Mouse (Mus musculus) erythroblast, adult 5-6 weeks (primary cell): Measurements from ENCODE around the gene Apex1. TPM values are rescaled to one million over a fixed set of nuclear protein-coding genes. Genes with fewer than 3 reads are reported as not detected.
A peak's percentile ranks its signal among the peaks of the same experiment; 100 is the strongest.
"Not testable (repeated sequence)": the region's sequence is repeated elsewhere in the genome, so short reads cannot be mapped to it uniquely, and the experiment has no call there.

Source experiments
- ATAC-seq: replicated peaks from 2 replicates; pipeline ENCODE4 v1.8.0; 2016; ENCODE audit warnings: moderate number of reproducible peaks, mild to moderate bottlenecking, moderate TSS enrichment, inconsistent platforms; ENCODE audit not compliant: poor library complexity, low FRiP score, severe bottlenecking
- total RNA-seq, 2 experiments: library from RNA; stranded (forward) in 1 of 2; stranded (reverse) in 1 of 2; fragments of 150-400 nt in 1 of 2; fragments of 200-764, 138-1000 nt in 1 of 2; gene quantifications; 2 replicates each; pipeline versions ENCODE4 v1.2.3 to v1.2.4; 2015 to 2017; ENCODE audit warnings: low replicate concordance in 2 of 2

Apex1 gene
- total RNA-seq, 2 experiments from 2014 or later, result 13.4 to 21.9 TPM

DNA sequence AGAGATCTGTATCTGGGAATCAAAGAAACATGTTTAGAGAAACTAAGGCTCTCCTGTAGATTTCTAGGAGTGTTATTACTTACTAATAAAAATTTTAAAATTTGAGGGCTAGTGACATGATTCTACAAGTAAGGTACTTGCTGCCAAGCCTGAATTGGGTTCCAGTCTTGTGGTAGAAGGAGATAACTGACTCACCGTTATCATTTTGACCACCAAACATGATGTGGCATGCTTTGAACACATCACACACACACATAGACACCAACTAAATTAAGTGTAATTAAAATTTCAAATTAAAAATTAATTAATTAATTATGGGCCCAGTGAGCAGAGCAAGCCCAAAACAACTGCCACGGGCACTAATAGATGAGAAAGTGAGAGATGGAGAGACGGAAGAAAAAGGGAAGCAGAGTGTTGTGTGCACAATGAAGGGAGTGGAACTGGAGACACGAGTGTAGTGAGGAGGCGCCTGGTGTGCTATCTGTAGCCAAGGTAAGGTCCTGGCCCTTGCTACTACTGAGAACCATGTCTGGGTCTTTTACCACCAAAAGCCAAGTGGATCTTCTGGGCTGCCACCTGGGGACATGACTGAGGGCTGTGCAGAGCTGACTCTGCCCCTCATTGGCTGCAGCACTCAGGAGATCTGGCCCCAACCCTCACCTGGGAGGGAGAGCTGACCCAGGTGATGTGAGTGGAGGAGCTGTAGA is 33.7 kb downstream of the Apex1 start:
- ATAC-seq, result peak; percentile 63

DNA sequence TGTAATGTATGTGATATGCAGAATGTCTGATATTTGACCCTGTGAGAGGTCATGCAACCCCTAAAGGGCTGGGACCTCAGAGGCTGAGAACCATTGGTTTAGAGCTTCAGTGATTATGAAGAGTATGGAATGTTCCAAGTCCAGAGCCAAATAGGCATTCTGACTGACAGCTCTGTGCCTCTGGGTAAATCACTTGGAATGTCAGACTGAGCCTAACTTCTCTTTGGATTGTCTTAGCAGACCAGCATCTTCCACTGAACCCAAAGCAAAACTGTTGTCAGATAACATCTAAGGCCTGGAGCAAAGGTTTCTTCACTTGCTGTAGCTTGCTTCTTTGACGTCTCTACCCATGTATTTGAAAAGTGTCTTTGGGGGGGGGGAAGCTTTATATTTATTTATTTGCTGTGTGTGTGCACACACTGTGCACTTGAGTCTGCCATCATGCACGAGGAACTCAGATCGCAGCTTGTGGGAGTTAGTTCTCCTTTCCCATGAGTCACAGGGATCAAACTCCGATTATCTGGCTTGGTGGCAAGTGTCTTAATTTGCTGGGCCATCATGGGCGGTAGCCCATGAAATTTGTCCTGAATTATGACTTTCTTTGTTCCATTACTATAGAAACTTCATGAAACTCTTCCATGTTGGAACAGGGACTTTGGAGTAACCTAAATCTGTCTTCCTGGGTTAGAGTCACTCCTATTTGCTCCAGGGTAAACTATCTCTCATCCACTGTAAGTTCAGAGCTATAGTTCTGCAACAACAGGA is 43.6 kb downstream of the Apex1 start:
- ATAC-seq, result no peak

DNA sequence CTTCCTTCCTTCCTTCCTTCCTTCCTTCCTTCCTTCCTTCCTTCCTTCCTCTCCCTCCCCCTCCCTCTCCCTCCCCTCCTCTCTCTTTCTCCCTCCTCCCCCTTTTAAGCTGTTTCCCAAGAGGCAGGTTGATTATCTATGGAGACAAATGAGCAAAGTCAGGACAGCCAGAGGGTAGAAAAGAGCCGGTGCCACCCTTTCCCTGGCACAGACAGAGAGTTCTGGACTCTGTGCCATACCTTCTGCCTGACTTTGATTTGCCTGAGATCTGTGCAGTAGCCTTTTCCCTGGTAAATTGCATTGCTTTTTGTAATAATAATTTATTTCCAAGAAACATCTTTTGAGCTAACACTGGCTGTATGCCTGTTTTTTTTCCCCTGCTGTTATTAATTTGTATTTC is 44.3 kb downstream of the Apex1 start:
- ATAC-seq, result no peak

DNA sequence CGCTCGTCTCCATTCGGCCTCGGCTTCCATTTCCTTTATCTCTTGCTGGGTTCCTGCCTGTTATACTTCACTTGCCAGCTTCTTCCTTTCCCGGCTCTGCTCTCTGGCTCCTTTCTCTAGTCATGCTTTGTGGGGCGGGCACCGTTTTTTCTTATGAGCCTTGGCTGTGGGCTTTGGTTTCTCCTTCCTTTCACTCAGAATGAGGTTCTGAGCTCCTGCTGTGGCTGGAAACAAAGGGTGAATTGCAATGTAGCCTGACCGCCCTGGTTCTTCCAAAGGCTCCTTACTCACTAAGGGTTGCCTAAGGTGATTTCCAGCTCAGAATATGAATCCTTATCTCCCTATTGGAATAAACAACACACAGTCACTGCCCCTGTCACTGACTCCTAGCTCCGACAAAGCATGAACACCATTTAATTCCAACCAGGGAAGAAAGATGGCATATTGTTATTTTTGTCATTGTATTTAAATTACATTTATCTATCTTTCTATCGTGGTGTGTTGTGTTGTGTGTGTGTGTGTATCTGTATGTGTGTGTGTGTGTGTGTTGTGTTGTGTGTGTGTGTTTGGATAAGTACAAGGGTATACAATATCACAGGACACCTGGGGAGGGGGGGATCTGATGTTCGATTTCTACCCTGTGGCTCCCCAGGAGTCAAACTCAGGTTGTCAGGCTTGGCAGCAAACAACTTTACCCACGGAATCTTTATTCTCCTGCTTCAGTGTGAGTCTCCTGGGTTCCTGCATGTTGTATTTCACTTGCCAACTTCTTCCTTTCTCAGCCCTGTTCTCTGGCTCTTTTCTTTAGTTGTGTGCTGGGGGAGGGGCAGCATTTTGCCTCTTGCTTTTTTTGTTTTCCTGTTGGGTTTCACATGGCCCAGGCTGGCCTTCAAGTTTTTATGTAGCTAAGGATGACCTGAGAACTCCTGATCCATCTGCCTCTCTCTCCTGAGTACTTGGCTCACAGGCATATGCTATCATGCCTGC is 45.1 kb downstream of the Apex1 start:
- peak; percentile 37; the same call in 1 of the 2 replicates for ATAC-seq

DNA sequence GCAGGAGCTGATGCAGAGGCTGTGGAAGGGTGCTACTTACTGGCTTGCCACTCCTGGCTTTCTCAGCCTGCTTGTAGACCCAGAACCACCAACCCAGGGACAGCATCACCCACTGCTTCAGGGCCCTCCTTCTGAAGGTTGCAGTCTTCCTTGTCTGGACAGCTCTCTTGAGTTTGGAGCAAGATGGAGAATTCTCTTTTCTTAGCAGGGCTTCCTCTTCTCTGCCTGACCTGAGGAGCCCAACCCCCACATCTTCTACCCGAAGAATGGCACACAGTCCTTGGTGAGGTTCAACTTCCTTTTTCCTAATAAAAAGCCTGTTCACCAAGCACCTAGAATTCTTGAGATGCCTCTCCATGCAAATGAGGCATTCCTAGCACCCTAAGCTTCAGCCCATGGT is 46.1 kb downstream of the Apex1 start:
- ATAC-seq, result no peak

DNA sequence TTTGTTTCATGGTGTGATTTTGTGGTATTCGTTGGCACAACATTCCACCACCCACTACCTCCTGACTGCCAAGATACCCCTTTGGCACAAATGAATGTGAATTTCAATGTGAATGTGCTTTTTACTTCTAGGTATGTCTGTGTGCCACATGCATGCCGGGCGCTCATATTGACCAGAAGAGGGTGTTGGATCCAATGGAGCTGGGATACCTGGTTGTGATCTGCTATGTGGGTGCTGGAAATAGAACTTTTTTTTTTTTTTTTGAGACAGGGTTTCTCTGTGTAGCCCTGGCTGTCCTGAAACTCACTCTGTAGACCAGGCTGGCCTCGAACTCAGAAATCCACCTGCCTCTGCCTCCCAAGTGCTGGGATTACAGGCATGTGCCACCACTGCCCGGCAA is 48.3 kb downstream of the Apex1 start:
- ATAC-seq, result not testable (repeated sequence)

DNA sequence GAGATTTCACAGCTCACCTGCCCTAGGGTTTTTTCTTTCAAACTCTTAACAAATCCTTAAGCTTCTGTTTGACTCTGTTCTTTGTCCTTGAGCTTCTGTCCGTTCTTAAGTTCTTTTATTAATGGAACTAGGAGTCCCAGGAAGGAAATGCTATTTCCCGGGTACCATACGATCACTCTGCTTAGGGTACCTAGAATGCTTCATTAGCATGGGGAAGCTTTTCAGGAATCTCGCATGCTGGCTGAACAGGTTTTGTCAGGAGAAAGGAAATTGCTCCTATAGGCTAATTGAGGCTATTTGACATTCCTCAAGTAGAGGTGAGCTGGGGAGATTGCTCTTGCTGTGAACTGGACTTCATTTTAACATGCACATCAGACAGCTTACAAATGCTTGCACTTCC is 48.9 kb downstream of the Apex1 start:
- no peak for ATAC-seq

DNA sequence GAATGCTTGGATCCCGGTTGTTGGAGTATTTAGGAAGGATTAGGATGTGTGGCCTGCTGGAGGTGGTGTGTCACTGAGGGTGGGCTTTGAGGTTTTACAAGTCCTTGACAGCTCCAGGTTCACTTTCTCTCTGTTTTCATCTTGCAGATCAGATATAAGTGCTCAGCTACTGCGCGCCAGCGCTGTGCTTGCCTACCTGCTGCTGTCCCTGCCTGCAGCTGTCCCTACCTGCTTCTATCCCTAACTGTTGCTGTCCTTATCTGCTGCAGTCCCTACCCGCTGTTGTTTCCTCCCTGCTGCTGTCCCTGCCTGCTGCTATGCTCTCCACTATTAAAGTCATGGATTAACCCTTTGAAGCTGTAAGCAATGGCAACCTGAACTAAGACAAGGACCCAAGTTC is 50.2 kb downstream of the Apex1 start:
- no peak for ATAC-seq

DNA sequence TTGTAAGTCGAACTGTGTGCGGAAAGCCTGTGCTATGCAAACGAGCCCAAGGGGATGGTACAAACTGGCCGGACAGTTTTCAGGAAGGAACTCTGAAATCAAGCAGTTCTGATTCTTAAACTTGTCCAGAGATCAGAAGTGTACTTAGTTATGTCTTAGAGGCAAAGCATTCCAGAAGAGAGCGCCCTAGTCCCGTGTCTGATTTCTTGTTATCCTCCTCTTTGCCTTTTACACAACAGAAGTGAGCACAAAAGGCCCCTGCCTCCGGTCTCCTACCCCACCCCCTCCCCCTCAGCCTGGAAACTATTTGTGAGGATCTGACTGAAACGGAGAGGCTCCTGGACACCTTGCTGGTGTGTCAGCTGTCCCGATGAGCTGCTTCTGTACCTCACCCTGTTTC is 51.9 kb downstream of the Apex1 start:
- ATAC-seq, result no peak

Other genes starting within 250 kb of the Apex1 start
- not detected in 2 replicates for gene Olfr747, start 231.8 kb upstream of the Apex1 start, total RNA-seq (2015; ENCODE audit: low replicate concordance)
- gene Olfr747, start 231.8 kb upstream of the Apex1 start, total RNA-seq (2017; ENCODE audit: low replicate concordance), result not detected in 2 replicates
- not detected in 2 replicates for gene Olfr748, start 217.6 kb upstream of the Apex1 start, total RNA-seq (2015; ENCODE audit: low replicate concordance)
- not detected in 2 replicates for gene Olfr748, start 217.6 kb upstream of the Apex1 start, total RNA-seq (2017; ENCODE audit: low replicate concordance)
- not detected in 2 replicates for gene Olfr749, start 179.9 kb upstream of the Apex1 start, total RNA-seq (2015; ENCODE audit: low replicate concordance)
- not detected in 2 replicates for gene Olfr749, start 179.9 kb upstream of the Apex1 start, total RNA-seq (2017; ENCODE audit: low replicate concordance)
- gene Ttc5, start 139.4 kb upstream of the Apex1 start, total RNA-seq (2015; ENCODE audit: low replicate concordance), result 1.2 and 7.7 TPM in 2 replicates
- 9.8 and 11.8 TPM in 2 replicates for gene Ttc5, start 139.4 kb upstream of the Apex1 start, total RNA-seq (2017; ENCODE audit: low replicate concordance)
- not detected in 2 replicates for gene Ccnb1ip1, start 117.2 kb upstream of the Apex1 start, total RNA-seq (2015; ENCODE audit: low replicate concordance)
- gene Ccnb1ip1, start 117.2 kb upstream of the Apex1 start, total RNA-seq (2017; ENCODE audit: low replicate concordance), result not detected in 2 replicates
- 15.8 and 18.2 TPM in 2 replicates for gene Parp2, start 117.1 kb upstream of the Apex1 start, total RNA-seq (2015; ENCODE audit: low replicate concordance)
- 32.1 and 44.7 TPM in 2 replicates for gene Parp2, start 117.1 kb upstream of the Apex1 start, total RNA-seq (2017; ENCODE audit: low replicate concordance)
- gene Tep1, start 54.4 kb upstream of the Apex1 start, total RNA-seq (2015; ENCODE audit: low replicate concordance), result 9.0 and 13.4 TPM in 2 replicates
- gene Tep1, start 54.4 kb upstream of the Apex1 start, total RNA-seq (2017; ENCODE audit: low replicate concordance), result 5.3 and 18.3 TPM in 2 replicates
- gene Klhl33, start 27.5 kb upstream of the Apex1 start, total RNA-seq (2015; ENCODE audit: low replicate concordance), result not detected in 2 replicates
- 0.14 TPM in 1 of 2 replicates, not detected in the other for gene Klhl33, start 27.5 kb upstream of the Apex1 start, total RNA-seq (2017; ENCODE audit: low replicate concordance)
- gene Osgep, start 75 bp upstream of the Apex1 start, total RNA-seq (2015; ENCODE audit: low replicate concordance), result 6.5 and 19.2 TPM in 2 replicates
- gene Osgep, start 75 bp upstream of the Apex1 start, total RNA-seq (2017; ENCODE audit: low replicate concordance), result 13.0 and 13.4 TPM in 2 replicates
- 19.6 and 22.3 TPM in 2 replicates for gene Pip4p1, start 5.9 kb downstream of the Apex1 start, total RNA-seq (2015; ENCODE audit: low replicate concordance)
- 18.0 and 21.5 TPM in 2 replicates for gene Pip4p1, start 5.9 kb downstream of the Apex1 start, total RNA-seq (2017; ENCODE audit: low replicate concordance)
- gene Pnp, start 6.1 kb downstream of the Apex1 start, total RNA-seq (2015; ENCODE audit: low replicate concordance), result 357 and 415 TPM in 2 replicates
- 529 and 542 TPM in 2 replicates for gene Pnp, start 6.1 kb downstream of the Apex1 start, total RNA-seq (2017; ENCODE audit: low replicate concordance)
- gene Gm49342, start 19.5 kb downstream of the Apex1 start, total RNA-seq (2015; ENCODE audit: low replicate concordance), result not detected in 2 replicates
- gene Gm49342, start 19.5 kb downstream of the Apex1 start, total RNA-seq (2017; ENCODE audit: low replicate concordance), result not detected in 2 replicates
- gene Pnp2, start 31.0 kb downstream of the Apex1 start, total RNA-seq (2015; ENCODE audit: low replicate concordance), result 161 and 174 TPM in 2 replicates
- 56.1 and 122 TPM in 2 replicates for gene Pnp2, start 31.0 kb downstream of the Apex1 start, total RNA-seq (2017; ENCODE audit: low replicate concordance)
- gene Rnase10, start 82.8 kb downstream of the Apex1 start, total RNA-seq (2015; ENCODE audit: low replicate concordance), result 1.3 TPM in 1 of 2 replicates, not detected in the other
- 0.85 TPM in 1 of 2 replicates, not detected in the other for gene Rnase10, start 82.8 kb downstream of the Apex1 start, total RNA-seq (2017; ENCODE audit: low replicate concordance)
- not detected in 2 replicates for gene Rnase9, start 116.9 kb downstream of the Apex1 start, total RNA-seq (2015; ENCODE audit: low replicate concordance)
- gene Rnase9, start 116.9 kb downstream of the Apex1 start, total RNA-seq (2017; ENCODE audit: low replicate concordance), result not detected in 2 replicates
- not detected in 2 replicates for gene Rnase11, start 125.2 kb downstream of the Apex1 start, total RNA-seq (2015; ENCODE audit: low replicate concordance)
- not detected in 2 replicates for gene Rnase11, start 125.2 kb downstream of the Apex1 start, total RNA-seq (2017; ENCODE audit: low replicate concordance)
- gene Rnase12, start 132.7 kb downstream of the Apex1 start, total RNA-seq (2015; ENCODE audit: low replicate concordance), result 5.4 TPM in 1 of 2 replicates, not detected in the other
- 3.1 TPM in 1 of 2 replicates, not detected in the other for gene Rnase12, start 132.7 kb downstream of the Apex1 start, total RNA-seq (2017; ENCODE audit: low replicate concordance)
- gene Olfr750, start 149.5 kb downstream of the Apex1 start, total RNA-seq (2015; ENCODE audit: low replicate concordance), result not detected in 2 replicates
- not detected in 2 replicates for gene Olfr750, start 149.5 kb downstream of the Apex1 start, total RNA-seq (2017; ENCODE audit: low replicate concordance)
- 7.5 and 20.6 TPM in 2 replicates for gene Rnase4, start 166.1 kb downstream of the Apex1 start, total RNA-seq (2015; ENCODE audit: low replicate concordance)
- 5.6 and 7.5 TPM in 2 replicates for gene Rnase4, start 166.1 kb downstream of the Apex1 start, total RNA-seq (2017; ENCODE audit: low replicate concordance)
- gene Ang, start 166.2 kb downstream of the Apex1 start, total RNA-seq (2015; ENCODE audit: low replicate concordance), result 1.9 TPM in 1 of 2 replicates, not detected in the other
- gene Ang, start 166.2 kb downstream of the Apex1 start, total RNA-seq (2017; ENCODE audit: low replicate concordance), result 1.3 TPM in 1 of 2 replicates, not detected in the other
- gene Eddm3b, start 189.5 kb downstream of the Apex1 start, total RNA-seq (2015; ENCODE audit: low replicate concordance), result not detected in 2 replicates
- gene Eddm3b, start 189.5 kb downstream of the Apex1 start, total RNA-seq (2017; ENCODE audit: low replicate concordance), result not detected in 2 replicates
- gene Rnase6, start 198.9 kb downstream of the Apex1 start, total RNA-seq (2015; ENCODE audit: low replicate concordance), result 8.1 and 47.2 TPM in 2 replicates
- gene Rnase6, start 198.9 kb downstream of the Apex1 start, total RNA-seq (2017; ENCODE audit: low replicate concordance), result 9.5 and 15.7 TPM in 2 replicates
- gene Rnase1, start 221.8 kb downstream of the Apex1 start, total RNA-seq (2015; ENCODE audit: low replicate concordance), result 2.1 TPM in 1 of 2 replicates, not detected in the other
- not detected in 2 replicates for gene Rnase1, start 221.8 kb downstream of the Apex1 start, total RNA-seq (2017; ENCODE audit: low replicate concordance)
- not detected in 2 replicates for gene Rnase2b, start 237.3 kb downstream of the Apex1 start, total RNA-seq (2015; ENCODE audit: low replicate concordance)
- 1.3 TPM in 1 of 2 replicates, not detected in the other for gene Rnase2b, start 237.3 kb downstream of the Apex1 start, total RNA-seq (2017; ENCODE audit: low replicate concordance)